Mouse (Mus musculus) brain, adult 2 months (tissue): ENCODE measurements around the gene Polr2c.
"Not testable (repeated sequence)": the region's sequence is repeated elsewhere in the genome, so short reads cannot be mapped to it uniquely, and the experiment has no call there.

Source experiments
- DNase-seq: peaks from one replicate; pipeline ENCODE4 v3.0.0; 2011; ENCODE audit warnings: low read depth, low spot score

Gene Polr2c

GRCm38 (mm10) chr8:94838600-94838999 lies 18.6 kb upstream of the Polr2c start:
- DNase-seq = peak; percentile 81

GRCm38 (mm10) chr8:94841183-94841582 lies 16.1 kb upstream of the Polr2c start:
- DNase-seq = no peak

GRCm38 (mm10) chr8:94850049-94850448 lies 7.2 kb upstream of the Polr2c start:
- DNase-seq = no peak

GRCm38 (mm10) chr8:94854761-94855160 lies 2.5 kb upstream of the Polr2c start:
- DNase-seq = not testable (repeated sequence)

DNA sequence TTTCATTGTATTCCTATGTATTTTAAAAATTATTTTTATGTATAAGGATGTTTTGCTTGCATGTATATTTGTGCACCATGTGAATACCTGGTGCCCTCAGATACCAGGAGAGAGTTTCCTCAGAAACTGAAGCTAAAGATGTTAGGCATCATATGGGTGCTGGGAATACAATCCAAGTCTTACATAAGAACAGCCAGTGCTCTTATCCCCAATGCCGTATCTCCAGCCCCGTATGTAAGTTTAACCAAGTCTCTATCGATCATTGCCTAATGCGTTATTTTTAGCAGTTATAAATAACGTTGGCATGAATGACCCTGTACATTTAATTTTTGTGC lies 272 bp upstream of the Polr2c start:
- DNase-seq = no peak

DNA sequence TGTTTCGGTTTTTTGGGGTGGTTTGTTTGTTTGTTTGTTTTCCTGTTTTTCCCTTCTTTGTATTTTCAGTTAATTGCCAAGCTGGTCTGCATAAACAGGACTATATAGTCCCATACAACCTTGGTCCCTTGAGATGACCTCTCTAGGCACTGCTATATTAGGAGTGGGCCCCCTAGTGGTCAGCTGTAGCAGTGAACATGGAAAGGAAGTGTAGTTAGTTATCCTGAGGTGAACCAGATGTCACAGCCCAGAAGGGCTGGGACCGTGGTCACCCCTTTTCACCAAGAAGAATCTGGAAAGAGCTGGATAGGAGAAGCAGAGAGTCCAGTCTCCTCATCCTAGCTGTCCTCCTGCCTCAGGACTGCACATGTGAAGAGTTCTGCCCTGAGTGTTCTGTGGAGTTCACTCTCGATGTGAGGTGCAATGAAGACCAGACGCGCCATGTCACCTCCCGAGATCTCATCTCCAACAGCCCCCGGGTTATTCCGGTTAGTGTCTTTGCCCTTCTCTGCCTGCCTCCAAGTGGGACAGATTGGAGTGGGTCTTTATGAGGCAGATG lies 4.2 kb downstream of the Polr2c start:
- peak; percentile 61 for DNase-seq

- peak; percentile 28 for DNase-seq
Measured at GRCm38 (mm10) chr8:94862487-94863220, 5.4 kb downstream of the Polr2c start.

DNA sequence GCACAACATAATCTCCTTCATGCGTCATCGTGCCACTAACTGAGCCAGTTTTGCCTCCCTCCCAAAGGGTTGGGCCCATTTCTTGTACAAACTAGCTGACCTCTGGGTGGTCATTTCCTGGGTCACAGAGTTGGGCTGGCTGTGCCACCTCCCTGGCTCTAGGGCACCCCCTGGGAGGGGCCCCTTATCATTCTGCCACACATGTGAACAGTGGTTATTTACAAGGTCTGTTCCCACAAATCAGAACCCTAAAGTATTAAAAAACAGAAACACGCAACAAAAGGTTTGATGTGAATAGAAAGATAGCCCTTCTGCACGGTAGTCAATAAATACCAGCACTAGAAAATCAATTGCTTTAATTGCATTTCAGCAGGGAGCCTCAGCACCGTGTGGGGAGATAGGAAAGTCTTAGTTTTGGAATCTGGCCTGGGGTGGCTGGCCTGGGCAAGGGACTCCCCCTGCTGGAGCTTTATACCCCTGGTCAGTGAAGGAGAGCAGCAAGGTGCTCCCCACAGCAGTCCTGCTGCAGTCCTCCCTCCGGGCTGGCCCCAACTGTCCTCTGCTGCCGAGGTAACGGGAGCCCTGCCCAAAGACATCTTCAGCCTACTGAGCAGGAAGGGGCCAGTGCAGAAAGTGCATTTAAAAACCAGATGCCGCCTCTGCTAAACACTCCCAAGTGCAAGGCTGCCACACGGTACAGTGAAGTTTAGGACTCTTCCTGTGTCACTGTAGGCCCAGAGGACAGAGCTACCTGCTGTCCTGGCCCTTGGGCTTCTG lies 6.8 kb downstream of the Polr2c start:
- DNase-seq = no peak

DNA sequence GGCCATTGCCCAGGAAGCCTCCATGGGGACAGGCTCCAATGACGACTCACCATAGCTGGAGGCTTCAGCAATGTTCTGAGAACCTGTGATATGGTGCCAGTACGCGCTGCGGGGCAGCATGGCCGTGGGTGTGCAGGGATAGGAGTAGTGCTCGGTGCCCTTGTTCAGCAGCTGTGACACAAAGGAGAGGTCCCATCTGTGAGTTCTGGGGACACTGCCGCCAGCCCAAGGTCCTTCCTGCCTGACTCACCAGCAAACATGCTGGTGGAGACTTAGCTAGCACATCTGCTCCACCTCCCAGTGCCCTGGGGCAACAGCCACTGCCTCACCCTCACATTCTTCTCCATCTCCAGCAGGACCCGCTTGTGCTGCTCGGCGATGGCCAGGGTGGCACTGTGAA lies 8.0 kb downstream of the Polr2c start:
- DNase-seq = no peak

DNA sequence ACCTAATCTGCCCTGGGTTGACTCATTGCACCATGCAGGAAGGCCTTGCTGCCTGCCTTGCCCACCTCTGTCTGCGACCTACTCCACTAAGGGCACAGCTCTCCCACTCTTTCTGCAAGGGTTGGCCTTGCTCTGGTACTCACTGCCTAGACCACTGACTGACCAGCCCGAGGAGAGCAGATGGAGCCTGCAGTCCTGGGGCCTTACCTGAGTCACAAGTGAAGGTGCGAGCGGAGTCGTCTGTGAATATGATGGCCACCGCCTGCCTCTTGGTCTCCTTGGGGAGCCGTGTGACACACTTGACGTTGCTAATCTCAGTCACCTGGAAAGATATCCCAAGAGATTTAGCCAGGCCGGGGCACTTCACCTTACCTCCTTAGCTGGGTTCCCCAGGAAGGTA lies 9.7 kb downstream of the Polr2c start:
- DNase-seq = no peak

GRCm38 (mm10) chr8:94869146-94869545 lies 11.9 kb downstream of the Polr2c start:
- no peak for DNase-seq

- DNase-seq = no peak
Measured at GRCm38 (mm10) chr8:94870003-94870402, 12.8 kb downstream of the Polr2c start.

GRCm38 (mm10) chr8:94870474-94871107 lies 13.3 kb downstream of the Polr2c start:
- peak; percentile 82 for DNase-seq

- DNase-seq = peak; percentile 93
Measured at GRCm38 (mm10) chr8:94871108-94871894, 14.1 kb downstream of the Polr2c start.

- DNase-seq = no peak
Measured at GRCm38 (mm10) chr8:94872156-94872555, 14.9 kb downstream of the Polr2c start.

DNA sequence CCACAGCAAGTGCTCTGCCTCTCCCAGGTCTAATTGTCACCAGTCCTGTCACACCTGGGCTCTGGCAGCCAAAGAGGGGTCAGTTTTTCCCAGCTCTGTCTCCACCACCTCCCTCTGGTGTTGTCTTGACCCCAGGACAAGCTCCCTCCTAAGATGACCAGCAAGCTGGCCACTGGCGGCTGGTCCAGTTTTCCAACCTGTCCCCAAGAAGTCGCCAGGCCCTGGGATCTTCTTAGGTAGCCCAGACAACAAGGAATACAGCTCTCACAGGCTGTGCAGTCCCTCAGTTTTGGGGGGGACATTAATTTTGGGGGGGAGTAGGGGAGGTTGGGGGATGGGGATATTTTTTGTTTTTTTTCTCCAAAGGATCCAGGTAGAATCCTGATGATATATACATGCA lies 15.3 kb downstream of the Polr2c start:
- DNase-seq = no peak

GRCm38 (mm10) chr8:94874358-94874757 lies 17.1 kb downstream of the Polr2c start:
- peak; percentile 81 for DNase-seq

DNA sequence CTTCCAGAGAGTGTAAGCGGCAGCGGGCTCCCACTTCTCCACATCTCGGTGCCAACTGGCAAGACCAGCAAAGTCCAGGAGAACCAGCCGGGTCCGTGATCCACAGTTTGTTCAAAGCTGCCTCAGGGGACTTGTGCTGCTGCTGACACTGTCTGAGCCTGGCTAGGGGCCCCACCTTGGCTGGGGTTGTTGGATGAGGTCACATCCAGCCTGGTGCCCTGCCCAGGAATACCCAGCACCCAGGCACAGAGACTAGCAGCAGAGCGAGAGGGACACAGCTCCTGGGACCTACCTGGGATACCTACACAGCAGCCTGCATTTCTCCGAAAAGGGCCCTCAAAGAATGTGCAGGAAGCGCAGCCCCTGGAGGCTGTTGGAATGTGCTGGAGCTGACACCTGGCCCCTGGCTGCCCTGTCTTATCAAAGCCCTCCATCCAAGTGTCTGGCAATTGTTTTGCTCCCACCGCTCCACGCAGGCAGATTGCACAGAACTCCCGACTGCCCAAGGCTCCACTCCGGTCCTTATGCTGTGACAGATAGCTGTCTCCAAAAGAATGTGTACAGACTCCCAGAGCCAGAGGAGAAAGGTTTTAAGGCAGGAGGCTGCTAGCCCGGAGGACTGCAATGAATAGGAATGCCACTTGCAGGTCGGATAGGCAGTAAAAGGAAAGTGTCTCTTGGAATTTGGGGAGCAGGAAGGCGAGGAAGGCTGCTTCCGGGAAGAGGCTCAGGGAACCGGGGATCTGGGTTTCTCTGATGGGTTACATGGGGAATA lies 18.0 kb downstream of the Polr2c start:
- DNase-seq = no peak

DNA sequence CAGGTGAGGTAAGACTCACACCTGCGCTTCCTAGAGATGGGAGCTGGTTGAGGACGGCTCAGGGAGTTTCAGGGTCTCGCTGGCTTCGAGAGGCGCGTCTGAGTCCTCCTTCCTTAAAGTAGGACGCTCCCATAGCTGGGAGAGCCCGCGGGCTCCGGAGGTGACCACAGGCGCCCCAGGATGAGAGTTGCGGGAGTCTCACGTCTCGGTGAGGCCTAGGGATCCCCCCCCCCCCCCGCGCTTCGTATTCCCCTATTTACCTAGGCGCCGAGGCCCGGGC lies 18.6 kb downstream of the Polr2c start:
- no peak for DNase-seq

GRCm38 (mm10) chr8:94876197-94876730 lies 19.0 kb downstream of the Polr2c start, which contains the start of gene Dok4:
Dok4 (minus strand) TSS chr8:94876330.
- peak; percentile 75 for DNase-seq

DNA sequence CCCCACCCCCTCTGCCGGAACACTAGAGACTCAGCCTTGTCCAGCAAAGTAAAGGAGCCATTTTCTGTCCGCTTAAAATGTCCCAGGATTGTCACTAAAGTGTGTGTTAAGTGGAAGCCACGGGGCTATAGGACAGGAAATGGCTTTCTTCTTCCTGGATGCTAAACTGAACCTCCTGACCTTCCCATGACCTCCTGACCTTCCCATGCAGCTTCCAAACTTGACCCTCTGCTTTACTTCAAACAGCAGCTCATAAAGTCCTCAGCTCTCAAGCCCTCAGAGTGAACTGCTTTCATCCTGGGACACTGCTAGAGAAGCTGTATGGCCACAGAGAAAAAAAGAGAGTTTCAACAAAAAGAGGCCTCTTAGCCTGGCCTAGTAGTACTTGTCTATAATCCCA lies 19.6 kb downstream of the Polr2c start:
- DNase-seq = no peak
